Mouse (Mus musculus): ENCODE data around the gene Efhd2.

The Efhd2 gene

GRCm38 (mm10) chr4:141809850-141810464 is 64.8 kb downstream of the Efhd2 start:
- no peak for DNase-seq (ENCODE audit: low spot score in 2 of 2)

Measured in right cerebral cortex, postnatal 36 days (tissue).